Mouse (Mus musculus) left cerebral cortex, postnatal 36 days (tissue): Measurements from ENCODE around the gene Col6a3. TPM values are rescaled to one million over a fixed set of nuclear protein-coding genes. Genes with fewer than 3 reads are reported as not detected.

Source experiments
- DNase-seq, 2 experiments: peaks; one replicate each; pipeline ENCODE4 v3.0.0; 2021 to 2022; ENCODE audit warnings: low spot score in 2 of 2, mixed read lengths in 1 of 2
- intact Hi-C: fragments of 180-260 bp; cut with DNase I; formaldehyde crosslinking; loops from one replicate; pipeline ENCODE4 v1.15.1; 2025
- total RNA-seq, 2 experiments: library from RNA; stranded (reverse); gene quantifications; 2 replicates each; pipeline ENCODE4 v1.2.3; 2021

Gene Col6a3
- total RNA-seq, 2 experiments from 2014 or later: 3.3 to 5.4 TPM

DNA sequence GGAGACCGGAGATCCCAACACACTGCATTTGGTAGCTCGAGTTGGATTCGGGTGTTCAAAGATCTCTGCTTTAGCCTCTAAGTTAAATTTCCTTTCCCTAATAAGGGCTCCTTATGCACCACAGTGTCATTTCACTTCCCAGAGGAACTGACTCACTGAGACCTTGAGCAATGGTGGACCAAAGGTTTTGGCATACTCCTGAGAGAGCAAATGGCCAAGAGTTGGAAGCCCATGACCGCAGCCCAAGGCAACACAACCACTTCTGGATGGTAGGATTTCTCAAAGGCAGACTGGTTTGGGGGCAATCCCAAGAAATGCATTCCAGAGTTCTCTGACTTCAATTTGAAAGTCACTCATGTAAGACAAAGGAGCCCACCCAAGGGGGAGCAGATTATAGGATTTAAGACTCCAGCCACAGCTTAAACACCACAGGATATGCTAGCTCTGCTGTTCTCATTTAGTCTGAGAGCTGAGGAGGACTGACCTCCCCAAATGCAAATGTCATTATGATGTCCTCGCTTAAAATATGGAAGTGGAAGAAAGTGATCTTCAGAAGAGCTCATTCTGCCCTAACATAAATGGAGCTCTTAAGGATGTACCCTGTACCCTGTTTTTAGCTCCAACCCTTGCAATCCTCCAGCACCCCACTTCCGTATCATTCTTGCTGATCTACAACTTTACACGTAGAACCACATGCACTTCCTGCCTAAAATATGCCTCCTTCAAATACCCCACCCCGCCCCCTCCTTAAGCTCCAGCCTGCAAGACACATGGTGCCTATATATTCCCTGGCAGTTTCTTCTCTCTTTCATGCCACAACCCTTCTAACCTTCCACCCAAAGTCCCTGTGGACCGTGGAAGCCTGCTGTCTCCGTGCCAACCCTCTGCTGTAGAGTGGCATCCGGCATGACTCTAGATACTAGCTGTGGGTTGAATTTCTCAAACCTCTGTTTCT lies 103.3 kb downstream of the Col6a3 start:
- intact Hi-C loops: no loop called here
- DNase-seq: no peak

DNA sequence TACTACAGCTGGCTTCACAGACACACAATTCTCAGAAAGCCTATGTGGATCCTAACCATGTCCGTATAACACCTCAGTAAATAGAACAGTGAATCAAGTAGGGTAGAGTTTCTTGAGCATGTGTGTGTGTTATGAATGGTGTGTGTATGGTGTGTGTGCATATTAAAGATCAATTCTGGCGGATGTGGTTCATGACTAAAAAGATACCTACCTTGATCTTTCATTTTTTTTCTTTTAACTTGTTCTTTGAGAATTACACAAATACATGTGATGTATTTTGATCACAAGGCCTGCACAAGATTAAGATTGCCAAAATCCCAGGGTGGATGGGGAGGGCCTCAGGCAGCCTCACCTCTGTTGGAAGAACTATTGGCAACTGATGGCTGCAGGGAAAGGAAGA lies 104.9 kb downstream of the Col6a3 start:
- intact Hi-C loops: no loop called here
- DNase-seq: no peak

DNA sequence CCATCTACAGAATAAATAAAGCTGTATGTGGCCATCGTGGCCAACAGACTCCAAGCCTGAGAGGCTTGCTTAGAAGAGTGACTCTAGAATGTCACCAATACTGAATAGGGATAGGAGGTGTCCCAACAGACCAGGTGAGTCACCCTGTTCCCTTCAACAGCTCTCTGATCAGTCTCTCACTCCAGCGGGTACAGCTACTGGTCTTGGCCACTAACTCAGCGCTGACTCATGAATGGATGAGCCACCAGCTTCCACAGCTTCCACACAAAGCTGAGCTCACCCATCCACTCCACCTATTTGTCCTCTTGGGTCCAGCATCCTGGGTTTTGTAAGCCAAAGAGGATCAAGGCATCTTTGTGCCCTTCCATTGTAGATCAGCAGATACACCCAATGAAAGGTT lies 114.3 kb downstream of the Col6a3 start:
- no peak for DNase-seq
- intact Hi-C loops: no loop called here

DNA sequence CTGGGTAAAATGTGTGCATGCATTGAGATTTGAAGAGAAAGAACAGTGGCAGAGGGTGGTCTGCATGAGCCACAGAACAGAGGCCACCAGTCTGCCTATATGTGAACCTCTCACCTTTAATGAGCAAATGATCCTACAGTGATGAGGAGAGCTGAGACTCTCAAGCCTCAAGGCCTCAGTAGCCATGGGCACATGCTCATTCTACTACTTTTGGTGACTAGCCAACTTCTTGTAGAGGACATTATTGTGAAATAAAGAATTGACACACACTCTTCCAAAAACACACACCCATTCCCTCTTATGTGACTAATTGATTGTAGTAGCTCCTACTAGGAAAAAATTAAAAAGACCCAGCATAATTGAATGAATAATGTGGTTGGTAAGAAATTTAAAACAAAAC lies 120.0 kb downstream of the Col6a3 start:
- intact Hi-C loops: no loop called here
- no peak for DNase-seq

DNA sequence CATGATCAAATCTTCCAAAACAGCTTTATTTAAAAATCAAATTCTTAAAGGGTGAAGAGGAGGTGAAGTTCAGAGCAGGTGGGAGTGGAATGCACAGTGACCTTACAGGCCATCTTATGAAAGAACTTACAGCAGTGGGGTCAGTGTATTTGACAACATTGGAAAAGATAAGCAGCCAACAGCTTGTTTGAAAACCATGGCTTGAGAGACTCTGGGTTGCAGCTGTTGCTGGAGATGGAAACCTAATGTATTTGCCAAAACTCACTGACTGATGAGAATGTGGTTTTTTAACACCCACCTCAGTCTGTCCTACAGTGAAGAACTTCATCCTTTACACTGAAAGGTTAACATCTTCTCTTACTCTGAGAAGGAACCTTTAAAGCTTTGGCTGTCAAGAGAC lies 120.4 kb downstream of the Col6a3 start:
- intact Hi-C loops: no loop called here
- DNase-seq: no peak

DNA sequence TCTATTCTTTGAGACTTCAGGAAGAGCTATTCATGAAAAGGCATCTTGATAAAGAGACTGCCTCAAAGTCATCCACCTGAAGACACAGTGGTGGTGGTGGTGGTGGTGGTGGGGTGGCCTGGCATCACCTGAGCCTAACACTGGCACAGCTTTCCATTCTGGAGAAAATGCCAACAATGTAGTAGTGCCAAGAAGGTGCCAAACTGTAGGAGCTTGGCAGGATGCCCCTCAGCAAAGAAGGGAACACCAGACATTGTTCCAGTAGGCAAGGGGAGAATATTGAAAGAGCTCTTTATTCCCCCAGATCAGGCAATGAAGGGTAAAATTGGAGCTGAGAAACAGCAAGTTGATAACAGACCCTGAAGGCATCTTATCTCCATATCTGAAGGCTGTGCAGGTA lies 121.8 kb downstream of the Col6a3 start:
- no peak for DNase-seq
- intact Hi-C loops: no loop called here

DNA sequence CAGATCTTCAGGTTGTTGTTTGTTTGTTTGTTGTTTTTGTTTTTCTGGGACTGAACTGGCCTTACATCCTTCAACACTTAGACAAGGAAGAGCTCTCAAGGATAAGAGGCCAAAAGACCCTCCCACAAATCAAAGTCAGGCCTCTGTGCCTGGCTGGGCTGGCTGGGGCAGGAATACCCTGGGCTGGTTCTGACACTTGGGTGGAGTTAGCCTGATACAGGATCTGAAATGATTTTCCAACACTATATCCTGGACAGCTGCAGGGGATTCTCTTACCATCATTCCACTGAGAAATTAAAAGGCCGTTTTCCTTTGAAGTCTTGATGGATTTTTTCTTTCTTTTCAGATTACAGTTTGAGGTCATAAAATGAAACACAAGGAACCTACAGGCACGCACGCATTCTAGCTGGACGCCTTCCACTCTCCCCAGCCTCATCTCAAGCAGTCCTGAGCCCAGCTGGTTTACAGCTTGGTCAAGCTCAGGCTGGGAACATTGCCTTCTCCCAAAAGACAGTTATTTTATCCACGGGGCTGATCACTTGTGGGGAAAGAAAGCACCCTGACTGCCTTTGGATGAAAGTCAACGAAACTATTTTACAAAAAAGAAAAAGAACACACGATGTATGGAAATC lies 123.0 kb downstream of the Col6a3 start:
- DNase-seq: no peak
- intact Hi-C loops: no loop called here

DNA sequence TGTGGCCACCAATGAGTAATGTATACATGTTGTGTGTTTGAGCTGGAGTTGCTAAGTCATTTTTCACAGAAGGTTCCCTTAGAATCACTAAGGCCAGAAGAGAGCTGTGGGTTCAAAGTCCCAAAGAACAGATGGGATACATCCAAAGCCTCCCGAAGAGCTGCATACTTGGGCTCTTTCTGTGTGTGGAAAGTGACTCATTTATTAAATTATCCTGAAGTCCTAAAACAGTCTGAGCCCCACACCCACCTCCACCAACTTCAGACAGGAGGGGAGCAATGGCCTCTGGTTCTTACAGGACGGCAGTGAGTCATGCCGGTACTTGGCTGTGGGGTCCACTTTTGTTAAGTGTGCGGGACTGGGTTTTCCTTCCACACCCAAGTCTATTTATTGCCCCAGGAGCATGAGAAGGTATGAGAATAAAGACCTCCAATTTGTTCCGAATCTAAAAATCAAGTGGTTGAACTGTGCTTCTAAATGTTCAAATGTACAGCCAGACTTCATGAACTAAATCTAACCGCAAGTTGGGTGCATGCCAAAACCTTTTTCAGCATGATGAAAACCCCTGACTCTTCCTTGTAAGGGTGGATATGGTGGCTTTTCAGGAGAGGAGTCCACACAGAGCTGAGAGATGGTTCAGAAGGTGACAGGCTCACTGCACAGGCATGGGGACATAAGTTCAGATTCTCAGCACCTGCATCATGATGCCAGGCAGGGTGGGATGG lies 124.8 kb downstream of the Col6a3 start:
- DNase-seq: no peak
- intact Hi-C loops: no loop called here

DNA sequence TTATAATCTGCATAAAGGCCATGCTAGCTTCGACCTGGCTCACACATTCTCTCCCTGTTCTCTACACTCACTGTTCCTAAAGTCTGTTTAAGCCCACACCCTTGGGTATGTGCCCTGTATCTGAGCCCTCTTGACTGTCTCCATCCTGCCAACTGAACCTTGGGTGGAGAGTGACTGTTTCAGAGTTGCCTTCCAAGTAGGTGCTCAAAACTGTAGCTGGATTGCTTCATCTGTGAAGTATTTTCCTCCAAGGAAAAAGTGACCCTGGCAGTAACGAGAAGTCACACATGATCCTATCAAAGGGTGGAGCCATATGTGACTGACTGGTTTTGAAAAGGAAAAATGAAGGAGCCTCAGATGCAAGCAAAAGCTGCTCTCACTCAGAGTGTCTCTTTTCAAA lies 127.5 kb downstream of the Col6a3 start:
- intact Hi-C loops: no loop called here
- no peak for DNase-seq

Other genes starting within 250 kb of the Col6a3 start
- 100 to 1,000 TPM; 112 to 126 TPM for gene Cops8, start 241.0 kb downstream of the Col6a3 start, total RNA-seq
- 1 to 10 TPM in 1 of 2 experiments, under 1 TPM in 1; 0.69 to 1.1 TPM for gene Mlph, start 71.1 kb upstream of the Col6a3 start, total RNA-seq
- gene Prlh, start 109.1 kb upstream of the Col6a3 start, total RNA-seq: not detected
- not detected for gene Rab17, start 125.7 kb upstream of the Col6a3 start, total RNA-seq
- 10 to 100 TPM; 56.6 to 78.7 TPM for gene Lrrfip1, start 154.8 kb upstream of the Col6a3 start, total RNA-seq